Mouse (Mus musculus) neural tube, embryonic 12.5 days (tissue): ENCODE measurements around the gene Mapk12. TPM values are rescaled to one million over a fixed set of nuclear protein-coding genes. Genes with fewer than 3 reads are reported as not detected.

Source experiments
- ATAC-seq: fragments of 200-750 bp; cut with Nextera tagmentation; 2 replicates; pipeline ENCODE4 v1.8.0; 2017; ENCODE audit warnings: low read depth, mild to moderate bottlenecking, moderate TSS enrichment, moderate library complexity; ENCODE audit not compliant: low FRiP score
- H3K27ac ChIP-seq: fragments of 300-500 bp; sonication (generic); 2 replicates; pipeline ENCODE4 v1.5.1; 2016
- H3K27me3 ChIP-seq: fragments of 300-500 bp; sonication (generic); replicated peaks from 2 replicates; pipeline ENCODE4 v1.6.1; 2016; ENCODE audit warnings: mild to moderate bottlenecking
- H3K36me3 ChIP-seq: fragments of 300-500 bp; sonication (generic); 2 replicates; pipeline ENCODE4 v1.6.1; 2016; ENCODE audit warnings: mild to moderate bottlenecking
- H3K4me1 ChIP-seq: fragments of 300-500 bp; sonication (generic); 2 replicates; pipeline ENCODE4 v1.6.1; 2016
- H3K4me2 ChIP-seq: fragments of 300-500 bp; sonication (generic); replicated peaks from 2 replicates; pipeline ENCODE4 v1.6.1; 2016; ENCODE audit warnings: mild to moderate bottlenecking
- H3K4me3 ChIP-seq: fragments of 300-500 bp; sonication (generic); 2 replicates; pipeline ENCODE4 v1.5.1; 2016
- H3K9ac ChIP-seq: fragments of 300-500 bp; sonication (generic); 2 replicates; pipeline ENCODE4 v1.6.1; 2016; ENCODE audit warnings: mild to moderate bottlenecking
- H3K9me3 ChIP-seq: fragments of 300-500 bp; sonication (generic); 2 replicates; pipeline ENCODE4 v1.6.1; 2016; ENCODE audit warnings: mild to moderate bottlenecking
- WGBS: fragments of 180-500 bp; shearing (Covaris S2); methylation state at CpG from one replicate; pipeline ENCODE4 v1.1.7; 2016; 5-methylcytosine and 5-hydroxymethylcytosine counted together
- polyA plus RNA-seq: library from polyadenylated mRNA; unstranded; fragments of >200 nt; fragmentation: Nextera tagmentation; extraction: Ambion mirVana; gene quantifications from 2 replicates; pipeline ENCODE4 v1.2.1, GENCODE M21; 2016

The Mapk12 gene
- polyA plus RNA-seq, 1 experiment from 2014 or later: 13.4 TPM

DNA sequence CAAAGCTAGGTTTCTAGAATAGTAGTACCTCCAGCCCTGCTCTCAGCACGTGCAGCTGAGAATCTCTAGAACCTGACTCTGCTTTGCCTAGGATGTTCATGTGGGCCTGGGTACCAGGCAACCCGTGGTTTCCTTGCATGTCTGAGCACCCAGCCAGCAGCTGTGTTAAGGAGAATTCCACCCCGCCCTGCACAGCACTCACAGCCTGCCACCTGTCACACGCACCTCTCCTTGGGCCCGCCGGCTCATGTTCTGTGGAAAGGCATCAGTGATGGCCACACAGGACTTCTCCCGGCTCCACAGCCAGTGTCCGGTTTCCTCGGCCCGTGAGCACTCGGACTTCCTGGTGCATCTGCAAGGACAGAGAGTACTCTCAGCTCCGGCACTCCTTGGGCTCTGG lies 25.0 kb upstream of the Mapk12 start:
- no peaks in the 10 kb centered on the region for H3K9me3 ChIP-seq
- H3K4me2 ChIP-seq: no peak overlapping the region
- H3K4me1 ChIP-seq: peaks cover 18% of the 10 kb centered on the region
- H3K9ac ChIP-seq: no peak overlapping the region
- no peak for ATAC-seq
- 94% methylated on average over 12 of the region's 12 CpGs for WGBS
- H3K4me3 ChIP-seq: no peak overlapping the region
- H3K27me3 ChIP-seq: no peaks in the 10 kb centered on the region
- no peak overlapping the region for H3K27ac ChIP-seq
- H3K36me3 ChIP-seq: peaks cover 91% of the 10 kb centered on the region

DNA sequence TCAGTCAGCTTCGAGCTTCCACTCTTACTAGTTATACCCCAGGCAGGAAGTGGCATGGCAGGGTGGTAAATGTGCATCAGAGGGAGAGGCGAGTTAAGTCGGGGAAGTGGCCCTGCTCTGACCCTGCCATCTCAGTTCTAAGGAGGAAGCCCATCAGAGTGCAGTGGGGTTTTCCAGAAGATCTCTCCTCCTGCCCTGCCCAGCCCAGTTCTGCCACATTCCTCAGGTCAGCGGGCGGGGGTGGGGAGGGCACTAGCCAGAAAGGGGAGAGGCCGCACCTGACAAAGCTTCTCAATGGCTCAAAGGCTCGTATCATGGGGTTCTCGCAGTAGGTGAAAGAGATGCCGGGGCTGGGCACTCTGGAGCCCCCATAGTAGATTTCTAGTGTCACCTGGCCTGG lies 20.9 kb upstream of the Mapk12 start:
- 94% methylated on average over 9 of the region's 9 CpGs for WGBS
- peaks cover 100% of the 10 kb centered on the region for H3K36me3 ChIP-seq
- H3K9ac ChIP-seq: no peak overlapping the region
- H3K27me3 ChIP-seq: no peaks in the 10 kb centered on the region
- no peak overlapping the region for H3K4me2 ChIP-seq
- no peak overlapping the region for H3K4me3 ChIP-seq
- H3K27ac ChIP-seq: no peak overlapping the region
- H3K9me3 ChIP-seq: no peaks in the 10 kb centered on the region
- no peak for ATAC-seq
- H3K4me1 ChIP-seq: no peaks in the 10 kb centered on the region

DNA sequence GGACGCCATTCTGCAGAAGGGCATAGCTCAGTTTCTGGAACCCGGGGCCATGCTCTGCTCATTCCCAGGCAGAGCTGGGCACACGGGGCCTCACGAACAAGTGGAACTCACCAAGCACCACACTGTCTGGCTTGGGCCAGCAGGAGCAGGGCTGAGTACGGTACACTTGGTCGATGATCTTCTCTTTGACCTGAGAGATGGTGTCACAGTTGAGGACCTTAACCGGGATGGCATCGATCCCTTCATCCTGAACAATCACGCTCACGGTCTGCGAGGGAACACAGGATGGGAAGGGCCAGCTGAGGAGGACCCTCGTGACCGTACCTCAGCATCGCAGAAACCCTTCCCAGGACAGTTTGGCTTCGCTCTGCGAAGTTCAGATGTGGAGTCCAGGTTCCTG lies 18.0 kb upstream of the Mapk12 start:
- no peak overlapping the region for H3K4me3 ChIP-seq
- no peak overlapping the region for H3K27ac ChIP-seq
- 95% methylated on average over 16 of the region's 16 CpGs for WGBS
- H3K9ac ChIP-seq: no peak overlapping the region
- peaks cover 99% of the 10 kb centered on the region for H3K36me3 ChIP-seq
- no peaks in the 10 kb centered on the region for H3K4me1 ChIP-seq
- ATAC-seq: no peak
- H3K27me3 ChIP-seq: no peaks in the 10 kb centered on the region
- H3K4me2 ChIP-seq: no peak overlapping the region
- H3K9me3 ChIP-seq: no peaks in the 10 kb centered on the region

DNA sequence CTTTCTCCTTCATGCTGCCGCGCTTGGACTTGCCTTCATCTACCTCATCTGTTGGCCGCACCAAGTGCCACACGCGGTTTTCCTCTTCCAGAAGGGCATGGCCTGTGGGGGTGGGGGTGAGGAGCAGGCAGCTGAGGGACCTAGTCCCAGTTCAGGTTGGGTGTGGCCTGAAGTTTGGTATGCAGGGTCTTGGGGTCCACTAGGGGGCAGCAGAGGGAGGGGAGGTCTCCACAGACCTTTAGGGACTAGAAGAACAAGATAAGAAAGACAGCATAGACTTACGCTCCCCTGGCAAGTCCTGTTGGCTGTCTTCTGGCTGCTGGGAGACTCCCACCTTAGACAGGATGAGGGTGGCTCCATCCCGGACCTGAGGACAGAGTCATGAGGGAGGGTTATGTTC lies 17.5 kb upstream of the Mapk12 start:
- no peak overlapping the region for H3K4me2 ChIP-seq
- H3K4me3 ChIP-seq: no peak overlapping the region
- no peaks in the 10 kb centered on the region for H3K9me3 ChIP-seq
- peaks cover 94% of the 10 kb centered on the region for H3K36me3 ChIP-seq
- 73% methylated on average over 7 of the region's 7 CpGs for WGBS
- H3K27me3 ChIP-seq: no peaks in the 10 kb centered on the region
- H3K4me1 ChIP-seq: peaks cover under 1% of the 10 kb centered on the region; the same call in 1 of the 2 replicates
- no peak overlapping the region for H3K9ac ChIP-seq
- no peak overlapping the region for H3K27ac ChIP-seq
- peak; percentile 43 for ATAC-seq

DNA sequence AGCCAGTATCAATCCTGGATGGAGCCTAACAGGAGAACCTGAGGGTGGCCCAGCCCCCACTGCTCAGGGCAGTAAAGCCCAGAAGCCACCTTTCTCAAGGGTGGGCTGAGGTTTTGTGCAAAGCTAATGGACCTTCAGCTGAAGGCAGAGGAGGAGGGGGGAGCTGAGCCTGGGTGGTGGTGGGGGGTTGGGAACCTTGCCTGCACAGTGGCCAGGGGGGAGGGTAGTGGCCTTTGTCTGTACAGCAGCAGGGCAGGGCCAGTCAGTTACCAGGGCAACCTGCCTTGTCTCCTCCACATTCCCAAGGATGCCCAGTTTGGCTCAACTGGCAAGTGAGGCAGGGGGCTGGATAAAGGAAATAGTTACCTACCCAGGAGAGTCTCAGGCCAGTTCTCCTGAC lies 11.8 kb upstream of the Mapk12 start:
- Histone ChIP-seq H3K4me2 (peak overlapping the region; percentile 30; the same call in 1 of the 2 replicates), H3K27ac (peak overlapping the region; percentile 42; the same call in 1 of the 2 replicates), H3K4me3 (no peak overlapping the region), H3K9ac (peak overlapping the region; percentile 40), H3K36me3 (peaks cover 37% of the 10 kb centered on the region), H3K9me3 (no peaks in the 10 kb centered on the region), H3K27me3 (0 out of 2 replicates have a peak, but pooled peaks cover 6% of the 10 kb centered on the region), H3K4me1 (peaks cover 38% of the 10 kb centered on the region)
- peak; percentile 61 for ATAC-seq

DNA sequence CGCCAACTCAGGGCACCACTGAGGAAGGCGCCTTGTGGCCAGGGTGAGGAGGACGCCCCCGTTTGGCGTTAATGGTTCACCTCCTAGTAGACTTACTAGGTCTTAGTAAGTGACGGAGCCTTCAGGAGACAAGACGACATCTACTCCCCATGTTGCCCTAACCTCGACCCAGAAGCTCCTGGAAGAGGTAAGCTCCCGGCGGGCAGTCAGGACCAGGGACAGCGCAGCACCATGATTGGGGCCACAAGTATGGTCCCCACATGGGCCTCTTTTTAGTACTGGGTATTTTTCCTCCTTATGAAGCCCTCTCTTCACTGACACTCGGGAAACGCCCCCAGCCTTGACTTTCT lies 9.5 kb upstream of the Mapk12 start:
- Histone ChIP-seq H3K27me3 (peaks cover 17% of the 10 kb centered on the region; the same call in 1 of the 2 replicates), H3K4me1 (peaks cover 53% of the 10 kb centered on the region), H3K36me3 (peaks cover 25% of the 10 kb centered on the region), H3K9me3 (no peaks in the 10 kb centered on the region), H3K4me2 (peak overlapping the region; percentile 85), H3K27ac (no peak overlapping the region; the same call in 1 of the 2 replicates), H3K4me3 (peak overlapping the region; percentile 76), H3K9ac (peak overlapping the region; percentile 93; the same call in 1 of the 2 replicates)
- no peak for ATAC-seq
- 2% methylated on average over 13 of the region's 13 CpGs for WGBS

DNA sequence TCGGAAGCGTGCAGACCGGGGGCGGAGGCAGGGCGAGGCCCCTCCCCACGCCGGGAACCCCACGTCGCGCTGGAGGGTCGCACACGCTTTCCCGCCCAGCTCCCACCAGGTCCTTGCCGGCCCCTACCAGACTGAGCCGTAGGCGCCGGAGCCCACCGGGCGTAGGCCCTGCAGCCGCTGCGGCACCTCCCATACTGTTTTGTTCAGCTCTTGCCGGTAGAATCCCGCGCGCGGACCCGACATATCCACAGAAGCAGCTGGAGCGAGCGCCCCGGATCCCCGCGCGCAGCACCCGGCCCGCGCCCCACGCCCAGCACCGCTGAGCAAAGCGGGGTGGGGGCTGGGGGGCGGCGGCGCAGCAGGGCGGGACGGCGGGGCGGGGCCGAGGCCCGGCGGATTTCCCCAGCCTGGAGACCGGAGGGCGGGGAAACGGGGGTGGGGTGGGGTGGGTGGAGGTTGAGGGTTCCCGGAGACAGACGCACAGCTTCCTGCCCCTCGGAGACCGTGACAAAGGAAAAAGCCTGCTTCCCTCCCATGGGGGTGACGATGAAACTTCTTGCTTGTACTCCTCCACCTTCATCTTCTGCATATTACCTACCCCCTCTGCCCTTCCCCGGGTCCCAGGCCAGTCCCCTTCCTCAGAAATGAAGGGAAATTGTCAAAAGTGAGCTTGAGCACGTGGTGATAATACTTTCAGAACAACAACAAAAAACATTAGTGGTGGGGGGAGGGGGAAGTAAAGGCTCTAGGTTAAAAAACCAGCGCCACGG lies 9.0 kb upstream of the Mapk12 start, which contains the start of gene Mapk11:
Mapk11 (minus strand) TSS at position 358 of the 770 bp plus-strand sequence.
- Histone ChIP-seq H3K27ac (peak within 1 kb of the TSS; percentile 57), H3K9me3 (no peaks in the 10 kb centered on the region), H3K36me3 (peaks cover 25% of the 10 kb centered on the region), H3K4me2 (peak within 1 kb of the TSS; percentile 85), H3K9ac (peak within 1 kb of the TSS; percentile 93), H3K4me1 (peaks cover 53% of the 10 kb centered on the region), H3K4me3 (peak within 1 kb of the TSS; percentile 76), H3K27me3 (peaks cover 17% of the 10 kb centered on the region; the same call in 1 of the 2 replicates)
- WGBS: under 1% methylated on average over 59 of the region's 61 CpGs
- peak; percentile 65 for ATAC-seq

DNA sequence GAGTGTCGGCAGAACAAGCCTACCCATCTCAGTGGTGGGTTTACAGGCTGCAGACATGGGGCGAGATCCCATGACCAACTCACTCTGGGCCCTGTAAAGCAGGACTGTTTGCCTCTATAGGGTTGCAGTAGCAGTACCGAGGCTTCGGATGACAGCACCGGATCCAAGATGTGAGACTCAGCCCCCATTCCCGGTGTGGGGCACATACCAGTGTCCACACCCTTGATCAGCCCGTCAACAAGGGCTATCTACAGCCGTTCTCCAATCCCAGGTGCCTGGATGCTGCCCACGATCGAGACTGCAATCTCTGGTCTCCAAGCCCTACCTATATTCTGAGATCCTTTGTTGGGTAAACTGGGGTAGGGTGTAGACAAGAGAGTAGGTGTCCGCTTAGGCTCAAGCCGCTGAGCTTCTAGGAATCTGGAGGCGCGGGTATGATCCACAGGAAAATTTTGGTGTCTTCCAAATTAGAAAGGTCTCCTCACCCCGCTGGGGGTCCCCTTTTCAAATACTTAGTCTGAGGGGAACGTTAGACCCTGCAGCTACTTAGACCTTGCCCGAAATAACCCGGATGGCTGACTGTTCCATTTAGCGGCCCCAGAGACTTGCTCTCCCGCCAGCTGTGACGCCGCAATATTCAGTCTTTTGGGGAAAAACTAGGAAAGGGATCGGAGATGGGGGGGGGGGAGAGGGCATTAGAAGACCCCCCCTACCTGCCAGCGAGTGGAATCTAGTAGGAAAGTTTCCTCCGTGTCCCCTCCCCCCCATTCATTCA lies 8.2 kb upstream of the Mapk12 start:
- Histone ChIP-seq H3K27ac (peak overlapping the region; percentile 57), H3K36me3 (peaks cover 25% of the 10 kb centered on the region), H3K27me3 (peaks cover 17% of the 10 kb centered on the region; the same call in 1 of the 2 replicates), H3K4me3 (peak overlapping the region; percentile 76), H3K9me3 (no peaks in the 10 kb centered on the region), H3K4me2 (peak overlapping the region; percentile 85), H3K9ac (peak overlapping the region; percentile 93), H3K4me1 (peaks cover 53% of the 10 kb centered on the region)
- WGBS: 5% methylated on average over 25 of the region's 25 CpGs
- no peak for ATAC-seq

DNA sequence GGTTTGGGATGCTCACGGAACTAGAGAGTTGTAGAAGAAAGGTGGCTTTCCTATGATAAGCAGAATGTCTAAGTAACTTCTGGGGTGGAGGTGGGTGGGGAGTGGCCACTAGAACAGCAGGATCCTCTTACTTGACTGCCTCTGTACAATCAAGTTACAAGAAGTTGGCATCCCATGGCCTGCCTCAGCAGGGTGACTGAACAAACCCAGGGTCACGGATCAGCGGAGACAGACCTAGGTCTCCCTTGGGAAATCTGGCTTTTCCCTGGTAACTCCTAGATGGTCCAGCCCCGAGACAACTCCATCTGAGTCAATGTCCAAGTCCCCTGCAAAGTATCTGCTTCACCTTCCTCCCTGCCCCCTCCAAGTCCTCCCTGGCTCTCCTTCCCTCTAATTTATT lies 7.4 kb upstream of the Mapk12 start:
- H3K4me1 ChIP-seq: peaks cover 53% of the 10 kb centered on the region
- ATAC-seq: no peak
- peak overlapping the region; percentile 93; the same call in 1 of the 2 replicates for H3K9ac ChIP-seq
- H3K27ac ChIP-seq: no peak overlapping the region
- H3K4me2 ChIP-seq: peak overlapping the region; percentile 85
- H3K36me3 ChIP-seq: peaks cover 32% of the 10 kb centered on the region
- no peaks in the 10 kb centered on the region for H3K9me3 ChIP-seq
- 46% methylated on average over 4 of the region's 4 CpGs for WGBS
- peaks cover 17% of the 10 kb centered on the region; the same call in 1 of the 2 replicates for H3K27me3 ChIP-seq
- peak overlapping the region; percentile 76; the same call in 1 of the 2 replicates for H3K4me3 ChIP-seq

DNA sequence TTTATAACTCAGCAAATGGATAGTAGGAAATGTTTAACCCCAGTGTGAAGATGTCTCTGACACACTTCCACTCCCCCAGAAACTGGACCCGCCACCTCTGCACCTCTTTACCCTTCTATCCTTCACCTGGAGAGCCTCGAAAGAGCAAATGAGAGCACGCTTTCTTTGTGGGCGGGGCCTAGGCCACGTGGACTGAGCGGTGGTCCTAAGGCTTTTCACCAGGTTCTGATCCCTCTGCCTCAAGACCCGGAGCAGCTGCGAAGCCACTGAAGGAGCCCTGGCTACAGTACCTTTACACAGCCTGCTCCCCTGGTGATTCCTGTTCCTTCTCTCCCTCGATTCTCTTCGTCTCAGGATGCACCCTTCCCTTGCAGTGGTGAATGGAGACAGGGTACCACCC lies 7.0 kb upstream of the Mapk12 start:
- Histone ChIP-seq H3K4me1 (peaks cover 48% of the 10 kb centered on the region), H3K9ac (no peak overlapping the region), H3K4me3 (peak overlapping the region; percentile 32), H3K27me3 (peaks cover 17% of the 10 kb centered on the region; the same call in 1 of the 2 replicates), H3K27ac (no peak overlapping the region), H3K9me3 (no peaks in the 10 kb centered on the region), H3K4me2 (peak overlapping the region; percentile 85), H3K36me3 (peaks cover 32% of the 10 kb centered on the region)
- 26% methylated on average over 10 of the region's 10 CpGs for WGBS
- ATAC-seq: no peak

DNA sequence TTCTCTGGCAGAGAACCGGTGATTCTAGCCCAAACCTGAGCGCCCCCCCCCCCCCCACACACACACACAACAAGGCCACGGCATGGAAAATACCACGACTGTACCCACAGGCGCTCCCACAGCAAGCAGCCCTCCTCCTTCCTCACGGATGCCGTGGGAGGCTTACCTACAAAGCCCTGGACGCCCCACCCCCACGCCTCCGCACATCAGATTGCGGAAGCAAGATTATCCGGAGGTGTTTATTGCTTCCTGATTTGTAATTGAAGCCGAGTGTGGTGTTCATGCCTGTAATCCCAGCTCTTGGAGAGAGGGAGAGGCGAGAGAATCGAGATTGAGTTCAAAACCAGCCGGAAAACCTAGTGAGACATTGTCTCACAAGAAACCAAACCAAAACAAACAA lies 6.5 kb upstream of the Mapk12 start:
- WGBS: 10% methylated on average over 16 of the region's 16 CpGs
- Histone ChIP-seq H3K9me3 (no peaks in the 10 kb centered on the region), H3K4me2 (peak overlapping the region; percentile 85), H3K36me3 (peaks cover 32% of the 10 kb centered on the region), H3K27ac (peak overlapping the region; percentile 26; the same call in 1 of the 2 replicates), H3K9ac (peak overlapping the region; percentile 64; the same call in 1 of the 2 replicates), H3K4me3 (peak overlapping the region; percentile 32), H3K27me3 (peaks cover 17% of the 10 kb centered on the region; the same call in 1 of the 2 replicates), H3K4me1 (peaks cover 44% of the 10 kb centered on the region)
- ATAC-seq: no peak

DNA sequence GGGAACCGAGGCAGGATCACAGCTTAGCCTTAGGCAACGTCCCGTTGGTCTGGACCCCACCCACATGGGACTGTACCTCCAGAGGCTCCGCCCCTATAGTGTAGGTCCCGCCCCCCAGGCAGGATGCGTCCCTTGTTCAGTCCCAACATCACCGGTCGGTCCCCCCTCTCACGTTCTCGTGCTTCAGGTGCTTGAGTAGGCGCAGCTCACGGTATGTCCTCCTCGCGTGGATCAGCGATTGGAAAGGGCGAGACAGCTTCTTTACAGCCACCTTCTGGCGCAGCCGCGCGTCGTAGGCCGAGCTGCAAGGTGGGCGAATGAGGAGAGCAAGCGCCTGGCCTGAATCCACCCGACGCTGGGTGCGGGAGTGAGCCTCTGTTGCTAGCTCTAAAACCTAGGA lies 6.0 kb upstream of the Mapk12 start:
- 4% methylated on average over 27 of the region's 27 CpGs for WGBS
- Histone ChIP-seq H3K27ac (peak overlapping the region; percentile 26; the same call in 1 of the 2 replicates), H3K4me3 (peak overlapping the region; percentile 32), H3K4me1 (peaks cover 42% of the 10 kb centered on the region), H3K27me3 (peaks cover 18% of the 10 kb centered on the region; the same call in 1 of the 2 replicates), H3K9ac (peak overlapping the region; percentile 64; the same call in 1 of the 2 replicates), H3K9me3 (no peaks in the 10 kb centered on the region), H3K36me3 (peaks cover 32% of the 10 kb centered on the region), H3K4me2 (peak overlapping the region; percentile 85)
- ATAC-seq: no peak
